Mouse (Mus musculus) heart, adult 9 months (tissue): ENCODE data around the gene Apobr.

Source experiments
- DNase-seq, 2 experiments: peaks; one replicate each; pipeline ENCODE4 v3.0.0; 2022; ENCODE audit warnings: low spot score in 2 of 2

The Apobr gene

DNA sequence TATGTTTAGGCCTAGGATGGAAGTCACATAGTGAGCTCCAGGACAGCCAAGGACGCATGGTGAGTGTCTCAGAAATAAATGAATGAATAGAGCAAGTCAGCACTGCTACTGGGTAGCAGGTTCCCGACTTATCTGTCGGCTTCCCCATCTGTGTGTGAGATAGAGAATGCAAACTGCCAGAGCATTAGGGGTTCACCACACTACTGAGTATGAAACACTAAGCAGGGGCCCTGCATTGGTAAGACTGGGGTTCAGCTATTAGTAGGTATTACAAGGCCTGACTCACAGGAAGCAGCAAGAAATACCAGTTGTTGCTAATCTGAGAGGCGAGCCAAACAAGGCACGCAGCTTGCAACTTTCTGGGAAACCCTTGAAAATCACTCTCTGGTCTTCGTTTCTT lies 14.2 kb downstream of the Apobr start:
- DNase-seq, result no peak

DNA sequence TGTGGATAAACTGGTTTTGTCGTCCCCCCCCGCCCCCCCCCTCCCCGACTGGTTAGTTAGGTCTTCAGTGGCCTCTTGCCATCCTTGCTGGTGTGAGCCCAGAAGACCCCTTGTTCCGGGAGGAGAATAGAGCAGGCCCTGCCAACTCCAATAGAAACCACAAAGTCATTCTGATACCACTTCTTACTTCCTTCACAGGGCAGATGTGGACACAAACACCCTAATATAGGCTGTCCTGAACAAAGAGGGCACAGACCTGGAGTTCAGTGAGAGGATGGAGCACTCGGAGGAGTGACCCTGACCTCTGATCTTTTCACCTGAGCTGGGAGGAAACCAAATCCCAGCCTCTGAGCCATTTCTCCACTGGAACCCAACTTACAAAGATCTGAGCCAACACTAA lies 17.2 kb downstream of the Apobr start:
- DNase-seq, result no peak

DNA sequence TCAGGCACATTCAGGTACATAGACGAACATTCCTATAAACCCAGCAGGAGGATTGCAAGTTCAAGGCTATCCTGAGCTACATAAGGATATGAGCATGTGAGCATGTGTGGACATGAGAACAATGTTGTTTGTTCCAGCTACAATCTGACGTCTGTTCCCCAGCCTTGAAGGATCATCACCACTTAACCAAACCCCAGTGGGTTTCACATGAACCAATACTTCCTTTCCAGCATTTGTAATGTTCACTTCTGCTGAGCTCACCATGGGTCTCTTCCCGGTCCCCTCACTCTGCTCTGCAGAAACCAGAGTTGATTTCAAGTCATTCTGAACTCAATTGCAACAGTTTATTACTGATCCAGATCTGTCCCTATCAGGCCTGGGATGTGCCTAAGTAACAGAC lies 17.9 kb downstream of the Apobr start:
- DNase-seq, result no peak

DNA sequence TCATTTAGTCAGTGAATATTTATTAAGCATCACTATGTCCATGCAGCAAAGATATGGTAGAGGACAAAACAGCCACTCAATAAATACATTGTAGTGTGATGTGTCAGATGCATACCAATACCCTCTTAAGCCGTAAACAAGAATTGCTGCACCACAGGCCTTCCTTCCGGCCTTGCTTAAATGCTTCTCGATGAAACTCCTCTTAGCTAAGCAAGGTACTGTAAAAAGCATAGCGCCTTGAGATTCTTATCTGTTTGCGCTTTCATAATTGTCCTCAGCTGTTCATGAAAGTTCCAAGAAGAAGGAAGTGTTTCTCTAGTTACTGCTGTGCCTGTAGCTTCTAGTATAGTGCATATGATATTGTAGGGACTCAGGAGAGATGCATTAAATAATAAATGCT lies 21.9 kb downstream of the Apobr start:
- no peak for DNase-seq

DNA sequence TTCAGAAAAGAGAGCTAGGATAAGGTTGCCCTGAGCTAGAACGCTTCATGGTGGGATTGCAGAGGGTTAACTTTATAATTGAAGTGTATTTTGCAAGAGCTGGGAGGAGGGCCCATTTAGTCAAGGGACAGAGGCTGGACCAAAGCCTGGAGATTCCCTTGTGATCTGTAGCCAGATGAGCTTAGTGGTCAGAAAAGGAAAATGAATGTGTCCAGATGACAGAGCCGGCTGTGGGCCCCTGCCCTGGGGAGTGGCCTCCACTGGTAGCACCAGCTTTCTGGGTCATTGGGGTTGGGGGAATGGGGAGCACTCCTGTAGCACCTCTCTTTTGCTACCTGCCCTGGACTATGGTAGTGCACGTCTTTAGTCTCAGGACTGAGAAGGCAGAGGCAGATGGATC lies 22.3 kb downstream of the Apobr start:
- peak; percentile 63 to 79 for DNase-seq

DNA sequence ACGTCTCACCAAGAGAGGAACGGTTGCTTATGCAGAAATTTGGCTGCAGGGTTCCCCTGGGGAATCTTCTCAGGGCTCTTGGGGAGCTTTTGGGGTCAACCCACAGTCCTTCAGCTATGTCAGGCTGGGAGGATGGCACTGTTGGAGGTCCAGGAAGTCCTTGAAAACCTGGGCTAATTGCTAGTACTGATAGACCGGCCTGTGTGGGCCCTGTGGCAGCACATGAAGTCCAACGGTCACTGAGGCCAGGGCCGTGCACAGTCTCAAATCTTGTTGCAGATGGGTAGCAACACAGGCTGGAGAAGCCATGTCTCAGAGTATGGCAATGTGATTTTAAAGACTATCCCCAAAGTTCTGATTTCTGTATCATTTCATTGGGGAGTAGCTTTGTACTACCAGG lies 23.1 kb downstream of the Apobr start:
- DNase-seq, result no peak

DNA sequence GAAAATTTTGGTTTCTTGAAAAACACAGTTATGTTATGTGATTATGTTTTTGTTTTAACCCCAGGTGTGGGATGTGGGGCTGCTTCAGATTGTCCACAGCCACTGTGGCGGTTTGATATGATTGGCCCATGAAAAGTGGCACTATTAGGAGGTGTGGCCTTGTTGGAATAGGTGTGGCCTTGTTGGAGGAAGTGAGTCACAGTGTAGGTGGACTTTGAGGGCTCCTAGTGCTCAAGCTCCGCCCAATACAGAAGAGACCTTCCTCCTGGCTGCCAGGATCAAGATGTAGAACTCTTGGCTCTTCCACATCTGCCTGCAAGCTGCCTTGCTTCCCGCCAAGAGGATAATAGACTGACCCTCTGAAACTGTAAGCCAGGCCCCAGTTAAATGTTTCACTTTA lies 28.0 kb downstream of the Apobr start:
- no peak for DNase-seq

DNA sequence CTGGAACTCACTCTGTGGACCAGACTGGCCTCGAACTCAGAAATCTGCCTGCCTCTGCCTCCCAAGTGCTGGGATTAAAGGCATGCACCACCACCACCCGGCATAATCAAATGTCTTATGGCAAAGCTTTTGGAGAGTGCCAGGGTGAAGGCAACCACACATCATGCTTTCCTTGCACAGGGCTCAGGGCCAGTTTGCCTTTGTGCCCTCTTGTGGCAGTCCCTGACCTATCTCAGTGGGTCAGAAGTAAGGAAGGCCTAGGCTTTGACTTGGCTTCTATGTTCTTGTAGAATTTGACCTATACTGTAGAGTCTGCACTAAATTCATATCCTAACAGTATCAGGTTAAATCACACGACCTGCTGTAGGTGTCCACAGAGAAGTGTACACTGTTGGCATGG lies 32.0 kb downstream of the Apobr start:
- DNase-seq, result no peak

DNA sequence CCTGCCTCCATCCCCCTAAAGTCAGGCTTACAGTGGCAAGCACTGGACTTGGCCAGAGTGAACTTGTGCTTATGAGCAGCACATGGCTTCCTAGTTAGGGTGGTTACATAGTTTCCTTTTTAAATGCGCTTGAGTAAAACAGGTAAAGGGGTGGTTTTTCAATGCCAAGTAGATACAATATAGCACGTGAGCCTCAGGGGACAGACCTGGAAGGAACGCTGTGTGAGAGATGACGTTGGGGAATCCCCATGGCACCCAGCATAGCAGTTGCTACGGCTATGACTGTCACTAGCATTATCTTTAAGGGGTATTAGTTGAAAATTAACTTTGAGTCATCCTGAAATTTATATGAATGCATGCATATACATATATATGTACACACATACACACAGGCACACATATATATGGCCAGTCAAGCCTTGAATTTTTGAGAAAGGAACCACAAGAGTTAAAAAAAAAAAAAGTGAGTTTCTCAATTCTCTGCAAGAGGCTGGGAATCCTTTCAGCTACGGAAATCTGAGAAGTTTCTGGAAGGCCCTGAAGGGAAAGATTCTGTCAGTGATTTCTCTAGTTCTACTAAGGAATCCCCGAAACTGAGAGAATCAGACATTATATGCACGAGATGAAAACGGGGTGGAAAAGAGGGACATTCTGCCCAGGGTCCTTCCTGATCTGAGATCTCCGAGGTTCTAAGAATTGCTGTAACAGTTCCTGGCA lies 35.0 kb downstream of the Apobr start:
- DNase-seq, result no peak

DNA sequence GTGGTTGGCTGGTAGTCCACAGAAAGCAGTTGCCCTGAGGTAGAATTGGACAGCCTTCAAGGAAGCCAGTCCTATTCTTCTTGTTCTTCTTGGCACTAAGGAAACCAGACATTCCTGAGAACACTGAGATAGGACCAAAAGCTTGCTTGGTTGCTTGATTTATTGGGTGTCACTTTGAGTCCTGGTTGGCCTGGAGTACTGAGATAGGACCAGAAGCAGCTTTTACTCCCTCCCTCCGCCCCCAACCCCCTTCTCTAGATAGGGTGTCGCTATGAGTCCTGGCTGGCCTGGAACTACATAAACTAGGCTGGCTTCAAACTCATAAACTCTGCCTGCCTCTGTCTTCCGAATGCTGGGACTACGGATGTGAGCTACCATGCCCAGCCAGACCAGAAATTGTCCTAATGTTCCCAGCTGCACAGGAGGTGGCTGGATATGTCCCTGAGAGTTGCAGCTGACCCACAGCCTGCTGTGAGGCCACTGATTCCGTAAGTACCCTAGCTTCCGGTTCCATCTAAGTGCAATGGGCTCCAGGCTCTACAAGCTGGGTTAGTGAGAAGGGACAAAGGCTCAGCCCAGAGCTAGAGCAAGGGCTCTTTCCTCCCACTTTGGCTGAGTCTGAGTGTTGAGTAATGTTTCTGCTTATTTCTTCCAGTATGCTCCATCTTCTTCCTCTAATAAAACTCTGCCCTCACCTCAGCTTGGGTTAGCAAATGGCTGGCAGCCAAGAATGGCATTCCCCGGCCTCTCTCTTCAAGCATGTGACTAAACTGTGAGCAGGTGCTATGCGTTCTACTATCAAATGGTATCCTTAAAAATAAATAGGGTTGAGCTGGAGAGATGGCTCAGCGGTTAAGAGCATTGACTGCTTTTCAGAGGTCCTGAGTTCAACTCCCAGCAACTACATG lies 37.0 kb downstream of the Apobr start:
- no peak for DNase-seq

DNA sequence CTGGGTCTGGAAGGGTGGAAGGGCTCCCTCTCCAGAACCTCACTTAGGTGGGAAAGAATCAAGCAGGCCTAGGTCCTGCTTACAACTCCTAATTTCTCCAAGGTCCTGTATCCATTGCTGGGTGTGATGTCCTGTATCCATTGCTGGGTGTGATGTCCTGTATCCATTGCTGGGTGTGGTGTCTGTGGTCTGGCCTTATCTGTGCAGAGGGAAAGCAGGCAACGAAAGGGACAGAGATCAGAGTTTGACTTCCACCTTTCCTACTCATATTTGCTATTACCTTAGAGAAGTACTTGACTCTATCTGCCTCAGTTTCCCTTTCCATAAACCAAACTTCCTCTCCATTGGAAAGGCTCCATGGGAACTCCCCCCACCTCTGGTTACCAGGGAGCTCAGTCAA lies 38.6 kb downstream of the Apobr start:
- DNase-seq, result no peak

DNA sequence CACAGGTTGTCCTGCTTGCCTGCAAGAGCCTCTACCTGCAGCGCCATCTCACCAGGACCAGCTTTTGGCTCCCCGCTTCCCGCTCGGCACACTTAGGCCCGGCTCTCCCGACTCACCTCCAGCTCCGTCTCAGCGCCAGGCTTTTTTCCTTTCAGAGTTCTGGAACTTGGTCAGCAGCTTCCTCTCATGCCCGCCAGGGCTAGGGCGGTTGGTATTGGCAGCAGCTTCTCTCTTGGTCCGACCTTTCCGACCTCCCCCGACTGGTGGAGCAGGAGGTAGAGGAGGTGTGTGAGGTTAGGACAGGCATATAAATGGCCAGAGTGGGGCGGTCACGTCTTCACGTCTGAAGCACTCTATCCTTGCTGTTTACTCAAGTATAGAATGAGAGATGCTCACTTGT lies 40.0 kb downstream of the Apobr start:
- no peak for DNase-seq

DNA sequence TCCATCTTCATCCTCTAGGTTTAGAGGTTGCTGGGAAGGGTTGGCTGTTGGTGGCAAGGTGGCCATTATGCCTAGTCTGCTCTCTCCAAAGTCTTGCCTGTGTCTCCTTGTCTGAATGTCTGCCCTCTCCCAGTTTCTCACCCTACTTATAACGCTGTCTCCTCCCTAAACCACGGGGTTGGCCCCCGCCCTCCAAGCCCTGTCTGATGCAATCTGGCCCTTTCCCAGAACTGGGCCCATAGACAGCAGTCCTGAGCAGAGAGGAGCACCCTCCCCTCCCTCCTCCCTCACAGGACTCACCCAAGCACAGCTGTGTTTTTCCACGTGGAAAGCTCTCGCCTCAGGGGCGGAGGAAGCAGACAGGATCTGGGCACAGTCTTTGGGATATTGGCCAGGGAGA lies 40.6 kb downstream of the Apobr start:
- peak; percentile 90 to 91 for DNase-seq

DNA sequence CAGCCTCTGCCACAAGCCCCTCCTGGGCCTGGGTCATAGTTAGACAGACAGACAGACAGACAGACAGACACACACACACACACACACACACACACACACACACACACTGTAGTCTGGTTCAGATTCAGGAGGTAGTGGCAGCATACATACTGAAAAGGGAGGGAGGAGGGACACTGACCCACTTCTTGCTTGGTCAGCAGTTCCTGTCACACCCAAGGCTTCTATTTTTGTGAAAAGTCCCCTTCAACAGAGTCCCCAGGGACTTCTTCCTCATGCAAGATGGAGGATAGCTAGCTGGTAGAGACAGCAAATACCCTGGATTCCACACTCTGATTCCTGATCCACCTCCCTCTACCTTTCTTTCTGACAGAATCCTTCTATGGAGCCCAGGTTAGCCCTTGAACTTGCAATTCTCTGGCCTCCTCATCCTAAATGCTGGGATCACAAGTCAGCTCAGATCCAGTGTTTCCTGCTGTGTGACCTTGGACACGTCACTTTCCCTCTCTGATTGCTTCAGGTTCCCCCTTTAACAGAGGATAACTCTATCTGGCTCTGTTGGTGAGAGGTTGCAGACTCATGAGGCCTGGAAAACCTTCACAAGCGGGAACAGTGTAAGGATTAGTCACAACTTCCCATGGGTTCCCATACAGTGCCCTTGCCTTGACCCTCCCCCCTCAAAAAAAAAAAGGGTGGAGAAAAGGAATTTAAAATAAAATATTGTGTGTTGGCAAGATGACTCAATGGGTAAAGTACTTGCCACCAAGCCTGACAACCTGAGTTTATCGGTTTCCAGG lies 41.3 kb downstream of the Apobr start:
- DNase-seq, result no peak

DNA sequence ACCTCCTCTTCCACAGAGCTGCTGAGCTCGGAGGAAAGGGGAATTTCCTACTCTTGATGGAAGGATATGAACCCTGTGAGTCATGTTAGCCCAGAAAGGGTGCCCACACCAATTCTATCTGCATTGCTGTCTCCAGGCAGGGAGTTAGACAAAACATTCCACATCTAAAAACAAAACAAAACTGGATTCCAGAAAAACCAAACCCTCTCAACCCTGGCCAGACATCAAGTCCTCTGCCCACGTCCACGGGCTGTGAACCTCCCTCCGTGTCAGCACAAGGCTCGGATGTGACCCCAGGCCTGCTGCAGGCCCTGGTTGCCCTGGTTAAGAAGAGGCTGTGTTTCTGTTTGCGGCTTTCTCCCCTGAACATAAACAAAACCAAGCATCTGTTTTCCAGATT lies 43.4 kb downstream of the Apobr start:
- no peak for DNase-seq

DNA sequence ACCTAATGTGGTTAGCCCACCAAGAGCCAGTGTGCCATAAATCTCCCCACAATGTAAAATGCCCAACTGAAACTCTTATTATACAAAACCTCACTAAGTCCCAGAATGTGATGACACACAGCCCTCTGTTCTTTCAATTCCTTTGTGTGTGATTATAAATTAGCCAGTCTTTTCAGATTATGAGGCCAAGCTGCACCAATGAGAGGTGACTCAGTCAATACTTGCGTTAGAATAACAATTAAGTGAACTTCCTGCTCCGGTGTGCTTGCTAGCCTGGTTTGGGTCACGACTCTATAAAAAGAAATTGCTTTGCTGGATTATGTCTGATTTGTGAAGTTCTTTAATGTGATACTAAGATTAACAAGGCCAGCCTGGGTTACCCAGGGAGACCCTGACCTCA lies 45.2 kb downstream of the Apobr start:
- DNase-seq, result no peak

DNA sequence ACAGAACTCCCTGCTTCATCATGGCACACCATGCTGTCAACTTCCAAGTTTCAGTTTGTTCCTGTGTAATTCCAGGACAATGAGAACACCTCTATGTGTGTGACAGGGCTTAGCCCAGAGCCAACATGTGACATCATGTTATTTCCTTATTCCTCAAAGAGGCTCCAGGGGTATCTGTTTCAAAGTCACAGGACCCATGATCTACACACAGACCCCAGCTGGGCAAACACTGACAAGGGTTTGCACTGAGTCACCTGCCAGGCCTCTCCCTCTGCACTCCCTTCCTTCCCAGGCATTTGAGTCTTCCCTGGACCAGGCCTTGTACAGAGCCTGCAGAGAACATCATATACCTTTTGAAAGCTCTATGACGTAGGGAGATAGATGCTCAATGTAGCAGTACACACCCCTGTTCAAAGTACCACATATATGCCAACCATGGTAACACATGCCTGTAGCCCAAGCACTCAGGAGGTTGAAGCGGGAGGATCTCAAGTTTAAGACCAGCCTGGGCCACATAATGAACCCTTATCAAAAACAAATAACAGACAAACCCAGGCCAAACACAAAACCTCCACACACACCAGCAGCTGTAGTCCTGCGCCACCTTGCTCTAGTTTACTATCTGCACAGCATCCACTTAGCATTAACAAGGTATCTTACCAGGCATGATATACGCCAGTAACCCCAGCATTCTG lies 46.2 kb downstream of the Apobr start, which contains the start of gene Nupr1:
Gene Nupr1 (minus strand): TSS at position 38 of the 695 bp plus-strand sequence.
- no peak for DNase-seq

DNA sequence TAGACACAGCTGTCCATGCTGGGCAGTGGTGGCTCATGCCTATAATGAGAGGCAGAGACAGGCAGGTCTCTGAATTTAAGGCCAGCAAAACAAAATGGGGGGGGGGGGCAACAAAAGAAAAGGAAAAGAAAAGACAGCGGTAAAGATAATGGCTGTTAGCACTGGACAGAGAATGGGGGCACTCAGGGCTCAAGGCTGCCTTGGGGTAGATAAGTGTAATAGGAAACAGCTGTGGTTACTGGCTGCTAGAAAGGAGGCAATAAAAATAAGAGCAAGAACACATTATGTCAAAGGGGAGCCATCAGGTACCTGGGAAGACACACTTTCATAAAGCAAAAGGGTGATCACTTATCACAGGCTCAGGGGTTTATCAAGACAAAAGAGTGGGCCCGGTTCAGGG lies 47.7 kb downstream of the Apobr start:
- DNase-seq, result no peak

DNA sequence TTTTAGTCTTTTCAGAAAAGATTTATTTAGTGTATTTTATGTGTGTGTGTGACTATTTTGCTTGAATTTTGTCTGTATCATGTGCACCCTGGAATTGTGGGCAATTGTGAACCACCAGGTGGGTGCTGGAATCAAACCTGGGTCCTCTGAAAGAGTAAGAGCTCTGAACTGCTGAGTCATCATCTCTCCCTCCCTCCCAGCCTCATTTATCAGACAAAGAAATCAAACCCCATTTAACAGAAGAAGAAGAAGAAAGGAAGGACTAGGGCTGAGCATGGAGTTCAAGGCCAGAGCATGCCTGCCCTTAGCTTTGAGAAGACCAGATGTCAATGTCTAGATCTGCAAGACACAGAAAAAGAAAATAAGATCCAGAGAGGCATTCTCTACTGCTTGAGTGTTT lies 50.6 kb downstream of the Apobr start:
- DNase-seq, result no peak

DNA sequence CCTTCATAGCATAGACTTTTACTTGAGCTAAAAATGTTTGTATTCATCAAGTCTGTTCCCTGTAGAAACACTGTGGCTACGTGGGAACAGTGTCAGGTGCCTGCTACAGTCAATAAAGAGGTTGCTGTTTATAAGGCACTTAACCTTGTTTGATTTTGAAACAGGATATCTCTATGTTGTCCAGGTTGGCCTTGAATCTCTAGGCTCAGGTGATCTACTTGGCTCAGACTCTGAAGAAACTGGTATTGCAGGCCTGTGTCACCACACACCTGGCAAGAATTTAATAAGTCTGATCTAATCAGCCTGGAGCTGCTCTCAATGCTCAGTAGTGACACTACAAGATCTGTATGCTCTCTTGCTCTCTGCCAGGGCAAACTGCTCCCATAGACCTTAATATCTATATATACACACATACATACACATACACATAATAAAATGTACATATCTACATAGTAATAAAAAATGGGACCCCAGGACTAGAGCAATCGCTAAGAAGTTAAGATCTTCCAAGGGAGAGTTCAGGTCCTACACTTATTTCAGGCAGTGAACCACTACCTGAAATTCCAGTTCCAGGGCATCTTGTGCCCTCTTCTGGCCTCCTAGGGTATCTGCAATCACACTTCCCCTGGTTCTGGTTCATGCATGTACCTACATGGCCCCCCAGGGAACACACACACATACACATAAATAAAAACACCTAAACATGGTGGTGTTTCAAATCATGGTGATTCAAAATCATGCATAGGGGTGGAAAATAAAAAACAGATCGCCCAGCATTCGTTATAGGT lies 52.2 kb downstream of the Apobr start:
- DNase-seq, result no peak
